Mouse (Mus musculus) testis, adult 2 months (tissue): ENCODE data around the gene Mettl26.

Experiments used
- CTCF ChIP-seq: fragments of 200-500 bp; IDR thresholded peaks from 2 replicates; pipeline ENCODE4 v1.5.1; 2012; ENCODE audit warnings: low read depth, mild to moderate bottlenecking, inconsistent platforms, low read length, moderate library complexity; ENCODE audit not compliant: control insufficient read depth, insufficient read depth, insufficient replicate concordance
- POLR2A ChIP-seq: fragments of 200-500 bp; IDR thresholded peaks from 2 replicates; pipeline ENCODE4 v1.6.1; 2012; ENCODE audit warnings: low read depth, mild to moderate bottlenecking, inconsistent platforms, low read length, moderate library complexity; ENCODE audit not compliant: control insufficient read depth

DNA sequence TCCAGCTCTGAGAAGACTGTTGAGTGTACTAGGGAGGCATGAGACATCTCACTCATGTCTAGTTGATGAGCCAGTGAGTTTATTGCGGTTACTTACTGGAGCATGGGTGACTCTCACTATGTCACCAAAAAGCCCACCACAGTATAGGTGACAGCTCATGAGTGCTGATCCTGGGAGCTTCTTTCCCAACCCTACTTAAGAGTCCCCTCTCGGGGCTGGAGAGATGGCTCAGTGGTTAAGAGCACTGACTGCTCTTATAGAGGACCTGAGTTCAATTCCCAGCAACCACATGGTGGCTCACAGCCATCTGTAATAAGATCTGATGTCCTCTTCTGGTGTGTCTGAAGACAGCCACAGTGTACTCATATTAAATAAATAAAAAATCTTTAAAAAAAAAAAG lies 4.9 kb upstream of the Mettl26 start:
- TF ChIP-seq CTCF, result no peak
- TF ChIP-seq POLR2A, result no peak
